Mouse (Mus musculus) NIH3T3 (cell line): ENCODE results near the gene B9d1.

Experiments
- DNase-seq: peaks from one replicate; pipeline ENCODE4 v3.0.0-alpha.2; 2012; ENCODE audit warnings: low read depth

B9d1 gene

GRCm38 (mm10) chr11:61504713-61505257 is at the start of gene B9d1:
TSS of gene B9d1 (plus strand) at chr11:61505144.
- peak; percentile 98 for DNase-seq

GRCm38 (mm10) chr11:61464071-61464470 is 40.9 kb upstream of the B9d1 start:
- DNase-seq: no peak

GRCm38 (mm10) chr11:61465422-61465821 is 39.5 kb upstream of the B9d1 start:
- DNase-seq: no peak

- no peak for DNase-seq
Observed at GRCm38 (mm10) chr11:61468534-61468933, 36.4 kb upstream of the B9d1 start.

GRCm38 (mm10) chr11:61469317-61469917 is 35.5 kb upstream of the B9d1 start:
- DNase-seq: no peak

GRCm38 (mm10) chr11:61470880-61471279 is 34.1 kb upstream of the B9d1 start:
- no peak for DNase-seq

- no peak for DNase-seq
Observed at GRCm38 (mm10) chr11:61473630-61474029, 31.3 kb upstream of the B9d1 start.

- no peak for DNase-seq
Observed at GRCm38 (mm10) chr11:61476786-61477382, 28.1 kb upstream of the B9d1 start.

GRCm38 (mm10) chr11:61477566-61478508 is 27.1 kb upstream of the B9d1 start:
- no peak for DNase-seq

GRCm38 (mm10) chr11:61478788-61479187 is 26.2 kb upstream of the B9d1 start:
- DNase-seq: no peak

- DNase-seq: no peak
Observed at GRCm38 (mm10) chr11:61481239-61482090, 23.5 kb upstream of the B9d1 start.

GRCm38 (mm10) chr11:61483226-61483845 is 21.6 kb upstream of the B9d1 start:
- peak; percentile 66 for DNase-seq

- no peak for DNase-seq
Observed at GRCm38 (mm10) chr11:61484256-61484612, 20.7 kb upstream of the B9d1 start.

GRCm38 (mm10) chr11:61484613-61485540 is 20.1 kb upstream of the B9d1 start, which contains the start of gene Mfap4:
TSS of gene Mfap4 (plus strand) at chr11:61485431.
- DNase-seq: peak; percentile 71

GRCm38 (mm10) chr11:61485541-61486457 is 19.1 kb upstream of the B9d1 start:
- no peak for DNase-seq

GRCm38 (mm10) chr11:61486458-61487219 is 18.3 kb upstream of the B9d1 start:
- no peak for DNase-seq

- peak; percentile 76 for DNase-seq
Observed at GRCm38 (mm10) chr11:61487401-61487800, 17.5 kb upstream of the B9d1 start.

GRCm38 (mm10) chr11:61487936-61488335 is 17.0 kb upstream of the B9d1 start:
- DNase-seq: no peak
